Mouse (Mus musculus) ES-E14 (cell line): ENCODE results near the gene Tmco4.

Source experiments
- HCFC1 ChIP-seq: IDR thresholded peaks from 2 replicates; pipeline ENCODE4 v1.6.1; 2012; ENCODE audit warnings: low read length, inconsistent platforms, borderline replicate concordance; ENCODE audit not compliant: insufficient read depth
- ZNF384 ChIP-seq: IDR thresholded peaks from 2 replicates; pipeline ENCODE4 v1.6.1; 2012; ENCODE audit warnings: low read depth, low read length, inconsistent platforms

DNA sequence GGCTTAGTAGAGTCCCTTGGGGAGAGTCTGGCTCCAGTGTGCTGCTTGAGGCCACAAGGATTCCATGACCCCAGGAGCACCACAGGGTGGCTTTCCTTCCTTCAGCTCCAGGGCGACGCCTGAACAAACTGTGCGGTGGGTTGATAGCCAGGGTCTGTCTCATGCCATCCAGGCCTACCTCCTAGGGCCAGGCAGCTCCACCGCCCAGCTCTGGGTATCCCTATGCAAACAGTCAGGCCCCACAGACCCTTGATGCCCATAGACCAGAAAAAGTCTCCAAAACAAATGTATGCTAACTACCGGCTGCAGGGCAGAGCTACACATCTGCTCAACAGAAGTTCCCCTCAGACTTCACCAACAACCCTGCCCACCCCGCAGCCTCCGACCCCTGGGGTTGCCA, 118.4 kb downstream of the Tmco4 start:
- TF ChIP-seq HCFC1 (no peak), ZNF384 (no peak)
